7 mouse cellular contexts compared by ENCODE assay signal in genomic region chr19:4096642-4097440, GRCm38 (mm10). TPM values are rescaled to one million over a fixed set of nuclear protein-coding genes. Genes with fewer than 3 reads are reported as not detected.
DNase-seq lines count a peak whose midpoint lies in the region; ATAC-seq and TF ChIP-seq lines count a peak whose summit lies in the region.

Gene Cdk2ap2, plus strand, starts transcription at chr19:4097182.

- no peaks in the 10 kb centered on the region for H3K9me3 ChIP-seq in embryonic facial prominence, embryonic 10.5 days
- H3K9me3 ChIP-seq in intestine, postnatal 0 days (ENCODE audit: control insufficient read depth): no peaks in the 10 kb centered on the region
- no peaks in the 10 kb centered on the region for H3K9me3 ChIP-seq in midbrain, embryonic 12.5 days

- intact Hi-C loops in left cerebral cortex, postnatal 4 days (cut with DNase I): no loop called here

- H3K4me3 ChIP-seq in embryonic facial prominence, embryonic 10.5 days: peak within 1 kb of the TSS; percentile 76
- H3K4me3 ChIP-seq in intestine, postnatal 0 days (ENCODE audit: low read depth, low read length): peak within 1 kb of the TSS; percentile 51
- H3K4me3 ChIP-seq in midbrain, embryonic 12.5 days: peak within 1 kb of the TSS; percentile 64
- H3K4me3 ChIP-seq in small intestine, adult 2 months (ENCODE audit: low read depth, low read length): peak within 1 kb of the TSS; percentile 81

- H3K4me2 ChIP-seq in intestine, postnatal 0 days (replicated peaks; ENCODE audit: low read depth): peak within 1 kb of the TSS; percentile 76
- H3K4me2 ChIP-seq in midbrain, embryonic 12.5 days (replicated peaks): peak within 1 kb of the TSS; percentile 59

- peak; percentile 100 for DNase-seq in adrenal gland, postnatal 10 days
- DNase-seq in embryonic facial prominence, embryonic 10.5 days (ENCODE audit: low spot score): peak; percentile 100
- DNase-seq in gonadal fat pad, adult 2 months (ENCODE audit: low read depth): peak; percentile 75
- DNase-seq in left cerebral cortex, postnatal 4 days: peak; percentile 99

- WGBS in embryonic facial prominence, embryonic 10.5 days: under 1% methylated on average over 65 of the region's 65 CpGs
- under 1% methylated on average over 65 of the region's 65 CpGs for WGBS in intestine, postnatal 0 days
- under 1% methylated on average over 65 of the region's 65 CpGs for WGBS in midbrain, embryonic 12.5 days
- WGBS in small intestine, adult 2 months: 1% methylated on average over 64 of the region's 65 CpGs

- H3K27ac ChIP-seq in embryonic facial prominence, embryonic 10.5 days (replicated peaks): peak within 1 kb of the TSS; percentile 89
- peak within 1 kb of the TSS; percentile 86 for H3K27ac ChIP-seq in intestine, postnatal 0 days (ENCODE audit: low read depth, low read length)
- H3K27ac ChIP-seq in midbrain, embryonic 12.5 days (replicated peaks): peak within 1 kb of the TSS; percentile 89
- peak within 1 kb of the TSS; percentile 93 for H3K27ac ChIP-seq in small intestine, adult 2 months (ENCODE audit: insufficient read depth, low read depth, low read length)

- H3K4me1 ChIP-seq in embryonic facial prominence, embryonic 10.5 days: peaks cover 58% of the 10 kb centered on the region
- H3K4me1 ChIP-seq in intestine, postnatal 0 days (replicated peaks; ENCODE audit: control insufficient read depth, insufficient read depth, low read length): peaks cover 3% of the 10 kb centered on the region; the same call in 1 of the 2 replicates
- H3K4me1 ChIP-seq in midbrain, embryonic 12.5 days: peaks cover 54% of the 10 kb centered on the region
- H3K4me1 ChIP-seq in small intestine, adult 2 months (ENCODE audit: control insufficient read depth, insufficient read depth, insufficient read length, low read length): peaks cover 36% of the 10 kb centered on the region

- TF ChIP-seq CTCF in intestine, postnatal 0 days (IDR thresholded peaks at IDR 0.05; ENCODE audit: low read depth): no peak
- TF ChIP-seq CTCF in small intestine, adult 2 months (IDR thresholded peaks at IDR 0.05; ENCODE audit: extremely low read depth, insufficient read length, insufficient replicate concordance, low read depth, low read length): no peak

- H3K9ac ChIP-seq in intestine, postnatal 0 days (ENCODE audit: low read depth, low read length): peak within 1 kb of the TSS; percentile 55
- peak within 1 kb of the TSS; percentile 56 for H3K9ac ChIP-seq in midbrain, embryonic 12.5 days (replicated peaks)

- ATAC-seq in intestine, postnatal 0 days: peak; percentile 91
- peak; percentile 93 for ATAC-seq in midbrain, embryonic 12.5 days (ENCODE audit: low FRiP score, low read depth)

- TF ChIP-seq POLR2A in small intestine, adult 2 months (IDR thresholded peaks at IDR 0.05; ENCODE audit: low read depth, low read length): peak; percentile 89

- no peaks in the 10 kb centered on the region for H3K36me3 ChIP-seq in embryonic facial prominence, embryonic 10.5 days (replicated peaks)
- H3K36me3 ChIP-seq in intestine, postnatal 0 days (ENCODE audit: control insufficient read depth, insufficient read depth): no peaks in the 10 kb centered on the region; the same call in 1 of the 2 replicates
- H3K36me3 ChIP-seq in midbrain, embryonic 12.5 days: no peaks in the 10 kb centered on the region
- H3K36me3 ChIP-seq in small intestine, adult 2 months (ENCODE audit: control insufficient read depth, insufficient read depth, low read length): peaks cover 7% of the 10 kb centered on the region; the same call in 1 of the 2 replicates

- peaks cover 36% of the 10 kb centered on the region for H3K27me3 ChIP-seq in embryonic facial prominence, embryonic 10.5 days (replicated peaks; ENCODE audit: low read depth, poor library complexity, severe bottlenecking)
- no peaks in the 10 kb centered on the region for H3K27me3 ChIP-seq in intestine, postnatal 0 days (replicated peaks; ENCODE audit: control insufficient read depth, insufficient read depth, low read length)
- peaks cover 26% of the 10 kb centered on the region for H3K27me3 ChIP-seq in midbrain, embryonic 12.5 days
- no peaks in the 10 kb centered on the region for H3K27me3 ChIP-seq in small intestine, adult 2 months (ENCODE audit: control insufficient read depth, insufficient read depth, low read length)

RNA-seq across cellular contexts. Expression of gene Cdk2ap2, which starts in this region (rescaled TPM):
- 10 to 100 TPM; 56.3 to 64.1 TPM for total RNA-seq in adrenal gland, postnatal 10 days (2021)
- 77.2 and 80.2 TPM in 2 replicates for polyA plus RNA-seq in embryonic facial prominence, embryonic 10.5 days (2016; fragmentation: Nextera tagmentation; extraction: Ambion mirVana)
- 162 and 208 TPM in 2 replicates for polyA plus RNA-seq in gonadal fat pad, adult 2 months (2012; rRNA removed)
- 97.1 and 108 TPM in 2 replicates for polyA plus RNA-seq in intestine, postnatal 0 days (2015; fragmentation: Nextera tagmentation; extraction: Ambion mirVana)
- 10 to 100 TPM; 27.5 to 28.3 TPM for total RNA-seq in left cerebral cortex, postnatal 4 days (2021)
- 66.7 and 68.0 TPM in 2 replicates for polyA plus RNA-seq in midbrain, embryonic 12.5 days (2016; fragmentation: Nextera tagmentation; extraction: Ambion mirVana)
- 186 and 366 TPM in 2 replicates for polyA plus RNA-seq in small intestine, adult 2 months (2012; rRNA removed)

Comparison
In these comparisons a context has a peak if more than half of its experiments do, and no peak if none do; other contexts are left out.
1. Peak in every context shown above with its lines: DNase-seq, ATAC-seq, H3K4me3 ChIP-seq and H3K27ac ChIP-seq.